Mouse (Mus musculus): ENCODE measurements at regions not wholly inside any gene's neighbourhood (a gene's known extent, or its start where the extent isn't known, plus 50 kb on each side); places are given as distances from the start of the nearest gene placed in this dataset.

DNA sequence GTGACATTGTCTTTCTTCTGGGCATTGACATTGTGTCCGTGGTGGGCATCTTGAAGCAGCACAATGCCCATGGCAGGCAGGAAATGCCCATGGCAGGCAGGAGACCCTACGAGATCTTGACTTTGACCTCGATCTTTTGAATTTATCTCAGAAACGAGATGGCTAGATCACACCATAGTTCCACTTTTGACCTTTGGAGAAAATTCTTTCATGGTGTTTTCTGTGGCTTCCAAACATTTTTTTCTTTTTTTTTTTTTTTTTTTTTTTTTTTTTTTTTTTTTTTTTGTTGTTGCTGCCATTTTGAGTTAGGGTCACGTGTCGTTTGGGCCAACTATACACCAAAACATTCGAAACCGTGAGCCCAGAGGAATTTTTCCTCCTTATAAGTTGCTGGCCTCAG is 201.5 kb downstream of the Vrk1 start:
- Histone ChIP-seq H3K4me3 (ENCODE audit: low read depth, low read length) (no peak overlapping the region), H3K27ac (ENCODE audit: low read depth, low read length) (no peak overlapping the region), H3K27me3 (ENCODE audit: control insufficient read depth, insufficient read depth, low read length) (no peaks in the 10 kb centered on the region), H3K9me3 (replicated peaks; ENCODE audit: control insufficient read depth, low read length) (no peaks in the 10 kb centered on the region), H3K36me3 (ENCODE audit: control insufficient read depth, insufficient read depth, low read length) (no peaks in the 10 kb centered on the region), H3K4me2 (no peak overlapping the region), H3K4me1 (ENCODE audit: control insufficient read depth, insufficient read depth, low read length) (no peaks in the 10 kb centered on the region), H3K9ac (ENCODE audit: low read depth, low read length) (no peak overlapping the region)
- 84% methylated on average over 8 of the region's 8 CpGs for WGBS (ENCODE audit: insufficient replicate concordance)
- ATAC-seq (replicated peaks; ENCODE audit: insufficient number of reproducible peaks, low FRiP score, low TSS enrichment), result no peak

DNA sequence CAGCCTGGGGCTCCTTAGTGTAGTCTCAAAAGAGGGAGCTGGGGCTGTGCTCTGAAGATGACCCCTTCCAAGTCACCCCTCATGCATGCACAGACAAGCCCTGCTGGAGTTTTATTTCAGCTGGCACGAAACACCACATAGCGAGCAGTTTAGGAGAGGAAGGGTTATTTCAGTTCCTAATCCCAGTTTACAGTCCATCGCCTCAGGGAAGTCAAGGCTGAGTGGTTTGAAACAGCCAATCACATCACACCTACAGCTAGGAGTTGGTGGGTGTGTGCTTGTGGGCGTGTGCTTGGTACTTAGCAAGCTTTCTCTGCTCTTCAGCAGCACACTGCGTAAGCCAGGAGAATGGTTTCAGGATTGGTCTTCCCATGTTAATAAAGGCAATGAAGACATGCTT is 202.4 kb downstream of the Vrk1 start:
- H3K27ac ChIP-seq (ENCODE audit: low read depth, low read length), result no peak overlapping the region
- no peak overlapping the region for H3K4me3 ChIP-seq (ENCODE audit: low read depth, low read length)
- no peaks in the 10 kb centered on the region for H3K9me3 ChIP-seq (replicated peaks; ENCODE audit: control insufficient read depth, low read length)
- no peak for ATAC-seq (replicated peaks; ENCODE audit: insufficient number of reproducible peaks, low FRiP score, low TSS enrichment)
- H3K9ac ChIP-seq (ENCODE audit: low read depth, low read length), result no peak overlapping the region
- no peak overlapping the region for H3K4me2 ChIP-seq
- no peaks in the 10 kb centered on the region for H3K36me3 ChIP-seq (ENCODE audit: control insufficient read depth, insufficient read depth, low read length)
- WGBS (ENCODE audit: insufficient replicate concordance), result 74% methylated on average over 5 of the region's 5 CpGs
- H3K4me1 ChIP-seq (ENCODE audit: control insufficient read depth, insufficient read depth, low read length), result no peaks in the 10 kb centered on the region
- H3K27me3 ChIP-seq (ENCODE audit: control insufficient read depth, insufficient read depth, low read length), result no peaks in the 10 kb centered on the region

GRCm38 (mm10) chr12:106220071-106220470 is 210.0 kb downstream of the Vrk1 start:
- ATAC-seq (replicated peaks; ENCODE audit: insufficient number of reproducible peaks, low FRiP score, low TSS enrichment), result no peak
- 24% methylated on average over 3 of the region's 3 CpGs for WGBS (ENCODE audit: insufficient replicate concordance)
- no peak overlapping the region for H3K9ac ChIP-seq (ENCODE audit: low read depth, low read length)

GRCm38 (mm10) chr12:106226276-106226675 is 216.2 kb downstream of the Vrk1 start:
- Histone ChIP-seq H3K27me3 (ENCODE audit: control insufficient read depth, insufficient read depth, low read length) (no peaks in the 10 kb centered on the region), H3K36me3 (ENCODE audit: control insufficient read depth, insufficient read depth, low read length) (no peaks in the 10 kb centered on the region)
- 33% methylated on average over 7 of the region's 7 CpGs for WGBS (ENCODE audit: insufficient replicate concordance)

More at GRCm38 (mm10) chr12:106220071-106220470, 210.0 kb downstream of the Vrk1 start:
- H3K27ac ChIP-seq (ENCODE audit: low read depth, low read length), result no peak overlapping the region
- no peaks in the 10 kb centered on the region for H3K9me3 ChIP-seq (replicated peaks; ENCODE audit: control insufficient read depth, low read length)
- no peak overlapping the region for H3K4me3 ChIP-seq (ENCODE audit: low read depth, low read length)
- H3K4me2 ChIP-seq, result no peak overlapping the region
- no peaks in the 10 kb centered on the region for H3K4me1 ChIP-seq (ENCODE audit: control insufficient read depth, insufficient read depth, low read length)
- H3K36me3 ChIP-seq (ENCODE audit: control insufficient read depth, insufficient read depth, low read length), result no peaks in the 10 kb centered on the region
- H3K27me3 ChIP-seq (ENCODE audit: control insufficient read depth, insufficient read depth, low read length), result no peaks in the 10 kb centered on the region

GRCm38 (mm10) chr12:106226776-106227562 is 216.9 kb downstream of the Vrk1 start:
- Histone ChIP-seq H3K27me3 (ENCODE audit: control insufficient read depth, insufficient read depth, low read length) (no peaks in the 10 kb centered on the region), H3K9ac (ENCODE audit: low read depth, low read length) (no peak overlapping the region), H3K9me3 (replicated peaks; ENCODE audit: control insufficient read depth, low read length) (no peaks in the 10 kb centered on the region), H3K27ac (ENCODE audit: low read depth, low read length) (no peak overlapping the region), H3K4me1 (ENCODE audit: control insufficient read depth, insufficient read depth, low read length) (no peaks in the 10 kb centered on the region), H3K36me3 (ENCODE audit: control insufficient read depth, insufficient read depth, low read length) (no peaks in the 10 kb centered on the region), H3K4me3 (ENCODE audit: low read depth, low read length) (peak overlapping the region; percentile 8; the same call in 1 of the 2 replicates), H3K4me2 (peak overlapping the region; percentile 36)
- no peak for ATAC-seq (replicated peaks; ENCODE audit: insufficient number of reproducible peaks, low FRiP score, low TSS enrichment)
- WGBS (ENCODE audit: insufficient replicate concordance), result 28% methylated on average over 25 of the region's 25 CpGs

More at GRCm38 (mm10) chr12:106226276-106226675, 216.2 kb downstream of the Vrk1 start:
- no peak overlapping the region for H3K4me3 ChIP-seq (ENCODE audit: low read depth, low read length)
- H3K4me1 ChIP-seq (ENCODE audit: control insufficient read depth, insufficient read depth, low read length), result no peaks in the 10 kb centered on the region
- ATAC-seq (replicated peaks; ENCODE audit: insufficient number of reproducible peaks, low FRiP score, low TSS enrichment), result no peak
- no peak overlapping the region for H3K27ac ChIP-seq (ENCODE audit: low read depth, low read length)
- H3K9me3 ChIP-seq (replicated peaks; ENCODE audit: control insufficient read depth, low read length), result no peaks in the 10 kb centered on the region
- no peak overlapping the region for H3K4me2 ChIP-seq
- H3K9ac ChIP-seq (ENCODE audit: low read depth, low read length), result no peak overlapping the region

GRCm38 (mm10) chr12:106227563-106227840 is 217.5 kb downstream of the Vrk1 start:
- H3K27me3 ChIP-seq (ENCODE audit: control insufficient read depth, insufficient read depth, low read length), result no peaks in the 10 kb centered on the region
- H3K4me2 ChIP-seq, result peak overlapping the region; percentile 36
- ATAC-seq (replicated peaks; ENCODE audit: insufficient number of reproducible peaks, low FRiP score, low TSS enrichment), result no peak
- no peaks in the 10 kb centered on the region for H3K4me1 ChIP-seq (ENCODE audit: control insufficient read depth, insufficient read depth, low read length)
- H3K36me3 ChIP-seq (ENCODE audit: control insufficient read depth, insufficient read depth, low read length), result no peaks in the 10 kb centered on the region
- no peak overlapping the region for H3K9ac ChIP-seq (ENCODE audit: low read depth, low read length)
- H3K27ac ChIP-seq (ENCODE audit: low read depth, low read length), result no peak overlapping the region
- WGBS (ENCODE audit: insufficient replicate concordance), result 37% methylated on average over 8 of the region's 8 CpGs
- H3K9me3 ChIP-seq (replicated peaks; ENCODE audit: control insufficient read depth, low read length), result no peaks in the 10 kb centered on the region
- no peak overlapping the region; the same call in 1 of the 2 replicates for H3K4me3 ChIP-seq (ENCODE audit: low read depth, low read length)

GRCm38 (mm10) chr12:106245178-106245840 is 235.3 kb downstream of the Vrk1 start:
- ATAC-seq (replicated peaks; ENCODE audit: insufficient number of reproducible peaks, low FRiP score, low TSS enrichment), result no peak
- 60% methylated on average over 10 of the region's 10 CpGs for WGBS (ENCODE audit: insufficient replicate concordance)
- H3K27me3 ChIP-seq (ENCODE audit: control insufficient read depth, insufficient read depth, low read length), result no peaks in the 10 kb centered on the region

DNA sequence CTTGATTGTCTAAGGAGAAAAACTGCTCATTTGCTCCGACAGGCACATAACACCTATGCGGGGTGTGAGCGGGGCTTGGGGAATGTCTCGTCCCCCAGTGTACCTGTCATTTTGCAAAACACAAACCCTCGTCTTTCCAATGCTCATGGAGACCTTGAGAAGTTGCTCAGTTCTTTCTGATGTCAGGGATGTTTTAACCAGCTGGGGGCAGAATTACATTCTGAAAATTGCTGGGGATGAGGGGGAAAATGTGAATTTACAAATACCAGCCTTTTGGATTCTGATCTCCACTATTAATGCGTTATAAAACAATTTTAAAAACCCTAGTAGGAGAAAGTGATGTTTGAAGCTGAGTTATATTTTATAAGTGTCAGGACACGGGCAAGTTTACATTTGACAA is 263.6 kb downstream of the Vrk1 start:
- Histone ChIP-seq H3K9ac (ENCODE audit: low read depth, low read length) (no peak overlapping the region), H3K27me3 (ENCODE audit: control insufficient read depth, insufficient read depth, low read length) (no peaks in the 10 kb centered on the region), H3K27ac (ENCODE audit: low read depth, low read length) (no peak overlapping the region), H3K9me3 (replicated peaks; ENCODE audit: control insufficient read depth, low read length) (no peaks in the 10 kb centered on the region), H3K4me3 (ENCODE audit: low read depth, low read length) (no peak overlapping the region), H3K36me3 (ENCODE audit: control insufficient read depth, insufficient read depth, low read length) (no peaks in the 10 kb centered on the region), H3K4me1 (ENCODE audit: control insufficient read depth, insufficient read depth, low read length) (no peaks in the 10 kb centered on the region), H3K4me2 (no peak overlapping the region)
- no peak for ATAC-seq (replicated peaks; ENCODE audit: insufficient number of reproducible peaks, low FRiP score, low TSS enrichment)
- 78% methylated on average over 7 of the region's 7 CpGs for WGBS (ENCODE audit: insufficient replicate concordance)

More at GRCm38 (mm10) chr12:106245178-106245840, 235.3 kb downstream of the Vrk1 start:
- H3K27ac ChIP-seq (ENCODE audit: low read depth, low read length), result no peak overlapping the region
- no peaks in the 10 kb centered on the region for H3K9me3 ChIP-seq (replicated peaks; ENCODE audit: control insufficient read depth, low read length)
- H3K4me3 ChIP-seq (ENCODE audit: low read depth, low read length), result no peak overlapping the region
- no peaks in the 10 kb centered on the region for H3K36me3 ChIP-seq (ENCODE audit: control insufficient read depth, insufficient read depth, low read length)
- H3K4me1 ChIP-seq (ENCODE audit: control insufficient read depth, insufficient read depth, low read length), result no peaks in the 10 kb centered on the region
- no peak overlapping the region for H3K9ac ChIP-seq (ENCODE audit: low read depth, low read length)
- no peak overlapping the region for H3K4me2 ChIP-seq
